ENCODE assay signal across 8 mouse cellular contexts in genomic region chr2:11663961-11664360, GRCm38 (mm10). TPM values are rescaled to one million over a fixed set of nuclear protein-coding genes. Genes with fewer than 3 reads are reported as not detected.
DNase-seq lines count a peak whose midpoint lies in the region; ATAC-seq lines count a peak whose summit lies in the region.

No protein-coding gene starts in this region.

- peak overlapping the region; percentile 26 for H3K4me3 ChIP-seq in hindbrain, embryonic 15.5 days

- H3K4me2 ChIP-seq in hindbrain, embryonic 15.5 days, result peak overlapping the region; percentile 50

- H3K36me3 ChIP-seq in hindbrain, embryonic 15.5 days, result no peaks in the 10 kb centered on the region

- H3K27me3 ChIP-seq in hindbrain, embryonic 15.5 days, result no peaks in the 10 kb centered on the region

- 3% methylated on average over 10 of the region's 10 CpGs for WGBS in hindbrain, embryonic 15.5 days

- no peaks in the 10 kb centered on the region for H3K9me3 ChIP-seq in hindbrain, embryonic 15.5 days

- DNase-seq in R1 (ENCODE audit: low read depth, low spot score), result peak; percentile 87
- peak; percentile 77 to 88 for DNase-seq in cerebellum, postnatal 25 days
- DNase-seq in frontal cortex, postnatal 36 days (ENCODE audit: low spot score in 2 of 2), result peak; percentile 72 to 88
- DNase-seq in layer of hippocampus, postnatal 36 days, result peak; percentile 75 to 77
- peak; percentile 86 for DNase-seq in lung, postnatal 25 days (ENCODE audit: low spot score)
- DNase-seq in retina, embryonic 14.5 days (ENCODE audit: low spot score), result peak; percentile 90
- DNase-seq in thymus, postnatal 36 days, result peak; percentile 88 to 90

- peak; percentile 94 for ATAC-seq in hindbrain, embryonic 15.5 days (ENCODE audit: low FRiP score, low read depth)

- H3K4me1 ChIP-seq in hindbrain, embryonic 15.5 days (replicated peaks), result 0 out of 2 replicates have a peak, but pooled peaks cover 4% of the 10 kb centered on the region

- no peak overlapping the region; the same call in 1 of the 2 replicates for H3K9ac ChIP-seq in hindbrain, embryonic 15.5 days

- H3K27ac ChIP-seq in hindbrain, embryonic 15.5 days (replicated peaks), result no peak overlapping the region

RNA-seq across cellular contexts. Expression of gene Il2ra, which starts 21.4 kb away (rescaled TPM):
- polyA plus RNA-seq in hindbrain, embryonic 15.5 days (2015; fragmentation: Nextera tagmentation; extraction: Ambion mirVana), result 0.05 and 0.08 TPM in 2 replicates
- under 1 TPM; 0.10 to 0.35 TPM for total RNA-seq in layer of hippocampus, postnatal 36 days (2021)

RNA-seq across cellular contexts. Expression of gene Gm17490, which starts 37.9 kb away (rescaled TPM):
- polyA plus RNA-seq in hindbrain, embryonic 15.5 days (2015; fragmentation: Nextera tagmentation; extraction: Ambion mirVana), result not detected in 2 replicates
- not detected for total RNA-seq in layer of hippocampus, postnatal 36 days (2021)

RNA-seq across cellular contexts. Expression of gene Il15ra, which starts 41.1 kb away (rescaled TPM):
- polyA plus RNA-seq in hindbrain, embryonic 15.5 days (2015; fragmentation: Nextera tagmentation; extraction: Ambion mirVana), result 1.4 and 1.8 TPM in 2 replicates
- 1 to 10 TPM; 5.3 to 8.4 TPM for total RNA-seq in layer of hippocampus, postnatal 36 days (2021)
